Mouse (Mus musculus) liver, embryonic 14.5 days (tissue): Measurements from ENCODE around the gene Adam12. TPM values are rescaled to one million over a fixed set of nuclear protein-coding genes. Genes with fewer than 3 reads are reported as not detected.

Source experiments
- ATAC-seq: fragments of 200-750 bp; cut with Nextera tagmentation; 2 replicates; pipeline ENCODE4 v1.8.0; 2017; ENCODE audit warnings: moderate number of reproducible peaks, mild to moderate bottlenecking, moderate library complexity; ENCODE audit not compliant: insufficient read depth
- DNase-seq, 3 experiments: peaks; one replicate each; pipeline ENCODE4 v3.0.0-alpha.2; 2012 to 2013; ENCODE audit warnings: low read depth in 3 of 3, low spot score in 3 of 3
- H3K27ac ChIP-seq: fragments of 300-500 bp; sonication (generic); 2 replicates; pipeline ENCODE4 v1.5.1; 2014; ENCODE audit warnings: moderate library complexity, mild to moderate bottlenecking, control low read depth, inconsistent platforms
- H3K27me3 ChIP-seq: fragments of 300-500 bp; sonication (generic); 2 replicates; pipeline ENCODE4 v1.6.1; 2014; ENCODE audit warnings: mild to moderate bottlenecking, low read length, moderate library complexity; ENCODE audit not compliant: control insufficient read depth, insufficient read depth
- H3K36me3 ChIP-seq: fragments of 300-500 bp; sonication (generic); replicated peaks from 2 replicates; pipeline ENCODE4 v1.6.1; 2014; ENCODE audit warnings: low read depth; ENCODE audit not compliant: control insufficient read depth, insufficient read depth
- H3K4me1 ChIP-seq, 2 experiments: fragments of 200-500 bp in 1 of 2; fragments of 300-500 bp in 1 of 2; sonication (generic) in 1 of 2; replicated peaks; 2 replicates each; pipeline ENCODE4 v1.6.1; 2012 to 2014; ENCODE audit warnings: antibody characterized with exemption in 1 of 2, inconsistent platforms in 1 of 2, low read length in 1 of 2; ENCODE audit not compliant: control insufficient read depth in 2 of 2, insufficient read depth in 2 of 2
- H3K4me2 ChIP-seq: fragments of 300-500 bp; sonication (generic); 2 replicates; pipeline ENCODE4 v1.6.1; 2014; ENCODE audit warnings: low read depth, mild to moderate bottlenecking, control low read depth, moderate library complexity
- H3K4me3 ChIP-seq, 2 experiments: fragments of 200-500 bp in 1 of 2; fragments of 300-500 bp in 1 of 2; sonication (generic) in 1 of 2; 2 replicates each; pipeline ENCODE4 v1.5.1; 2012 to 2014; ENCODE audit warnings: low read depth in 2 of 2, low read length in 2 of 2, mild to moderate bottlenecking in 2 of 2, control low read depth in 1 of 2, inconsistent platforms in 1 of 2, moderate library complexity in 1 of 2; ENCODE audit not compliant: insufficient read depth in 1 of 2
- H3K9ac ChIP-seq: fragments of 300-500 bp; sonication (generic); replicated peaks from 2 replicates; pipeline ENCODE4 v1.6.1; 2014; ENCODE audit warnings: mild to moderate bottlenecking, control low read depth, moderate library complexity
- H3K9me3 ChIP-seq: fragments of 300-500 bp; sonication (generic); 2 replicates; pipeline ENCODE4 v1.6.1; 2016; ENCODE audit warnings: low read length, mixed read lengths; ENCODE audit not compliant: control insufficient read depth
- CTCF ChIP-seq: IDR thresholded peaks from 2 replicates; pipeline ENCODE4 v1.5.1; 2016; ENCODE audit warnings: antibody characterized with exemption, low read depth, control low read depth
- EP300 ChIP-seq: IDR thresholded peaks from 2 replicates; pipeline ENCODE4 v1.6.1; 2016; ENCODE audit warnings: antibody characterized with exemption, low read depth
- WGBS: fragments of 180-500 bp; shearing (Covaris S2); extraction: QIAGEN DNeasy Blood & Tissue Kit; methylation state at CpG from one replicate; pipeline ENCODE4 v1.1.7; 2014; ENCODE audit not compliant: insufficient replicate concordance; 5-methylcytosine and 5-hydroxymethylcytosine counted together
- polyA plus RNA-seq, 2 experiments: library from polyadenylated mRNA; depleted of rRNA in 1 of 2; stranded (reverse) in 1 of 2; unstranded in 1 of 2; fragments of >200 nt; fragmentation: Nextera tagmentation in 1 of 2; extraction: Ambion mirVana in 1 of 2; gene quantifications; 2 replicates each; pipeline versions ENCODE4 v1.2.1 to v1.2.3; 2012 to 2014

Gene Adam12
- polyA plus RNA-seq, 2 experiments: 1.9 TPM

- no peak for ATAC-seq
- TF ChIP-seq EP300 (no peak), CTCF (no peak)
Observed at GRCm38 (mm10) chr7:134107849-134108248, 124.1 kb downstream of the Adam12 start.

GRCm38 (mm10) chr7:134099010-134099409, 132.9 kb downstream of the Adam12 start:
- H3K4me3 ChIP-seq: no peak overlapping the region
- ATAC-seq (no peak), DNase-seq (no peak)
- no peaks in the 10 kb centered on the region for H3K27me3 ChIP-seq
- H3K9ac ChIP-seq: no peak overlapping the region
- H3K27ac ChIP-seq: no peak overlapping the region
- WGBS: 48% methylated on average over 4 of the region's 4 CpGs
- H3K36me3 ChIP-seq: no peaks in the 10 kb centered on the region
- TF ChIP-seq CTCF (no peak), EP300 (no peak)
- no peak overlapping the region for H3K4me2 ChIP-seq
- H3K4me1 ChIP-seq: no peaks in the 10 kb centered on the region
- H3K9me3 ChIP-seq: no peaks in the 10 kb centered on the region

More at GRCm38 (mm10) chr7:134107849-134108248, 124.1 kb downstream of the Adam12 start:
- no peak overlapping the region for H3K27ac ChIP-seq
- H3K36me3 ChIP-seq: no peaks in the 10 kb centered on the region
- H3K9ac ChIP-seq: no peak overlapping the region
- H3K27me3 ChIP-seq: no peaks in the 10 kb centered on the region
- H3K4me1 ChIP-seq: no peaks in the 10 kb centered on the region
- no peak overlapping the region for H3K4me2 ChIP-seq
- 44% methylated on average over 3 of the region's 3 CpGs for WGBS
- H3K4me3 ChIP-seq: no peak overlapping the region
- DNase-seq: no peak
- no peaks in the 10 kb centered on the region for H3K9me3 ChIP-seq

GRCm38 (mm10) chr7:134097861-134098260, 134.1 kb downstream of the Adam12 start:
- no peak for DNase-seq
- H3K27ac ChIP-seq: no peak overlapping the region
- WGBS: 64% methylated on average over 2 of the region's 2 CpGs
- H3K4me1 ChIP-seq: no peaks in the 10 kb centered on the region
- H3K9ac ChIP-seq: no peak overlapping the region
- no peak for ATAC-seq
- H3K36me3 ChIP-seq: no peaks in the 10 kb centered on the region
- no peak overlapping the region for H3K4me3 ChIP-seq
- H3K4me2 ChIP-seq: no peak overlapping the region
- no peaks in the 10 kb centered on the region for H3K9me3 ChIP-seq
- H3K27me3 ChIP-seq: no peaks in the 10 kb centered on the region
- no peak for TF ChIP-seq EP300

GRCm38 (mm10) chr7:134093871-134094270, 138.1 kb downstream of the Adam12 start:
- no peaks in the 10 kb centered on the region; a peak in 1 of 4 replicates for H3K4me1 ChIP-seq
- ATAC-seq (no peak), DNase-seq (no peak)
- H3K36me3 ChIP-seq: no peaks in the 10 kb centered on the region
- H3K9me3 ChIP-seq: no peaks in the 10 kb centered on the region
- no peak overlapping the region for H3K4me2 ChIP-seq
- no peaks in the 10 kb centered on the region for H3K27me3 ChIP-seq
- H3K27ac ChIP-seq: no peak overlapping the region
- TF ChIP-seq CTCF (no peak), EP300 (no peak)
- H3K4me3 ChIP-seq: no peak overlapping the region
- no peak overlapping the region for H3K9ac ChIP-seq
- WGBS: 41% methylated on average over 2 of the region's 2 CpGs

- H3K4me2 ChIP-seq: no peak overlapping the region
- no peaks in the 10 kb centered on the region for H3K27me3 ChIP-seq
- ATAC-seq (no peak), DNase-seq (no peak)
- 43% methylated on average over 3 of the region's 3 CpGs for WGBS
- H3K4me1 ChIP-seq: no peaks in the 10 kb centered on the region; a peak in 1 of 4 replicates
- no peaks in the 10 kb centered on the region for H3K9me3 ChIP-seq
- no peak overlapping the region for H3K4me3 ChIP-seq
- H3K27ac ChIP-seq: no peak overlapping the region
- no peaks in the 10 kb centered on the region for H3K36me3 ChIP-seq
- H3K9ac ChIP-seq: no peak overlapping the region
- no peak for TF ChIP-seq CTCF
- no peak for TF ChIP-seq EP300
Observed at GRCm38 (mm10) chr7:134090764-134091163, 141.2 kb downstream of the Adam12 start.
